Mouse (Mus musculus) liver, embryonic 11.5 days (tissue): ENCODE data around the gene Aarsd1. TPM values are rescaled to one million over a fixed set of nuclear protein-coding genes. Genes with fewer than 3 reads are reported as not detected.
"Not testable (repeated sequence)": the region's sequence is repeated elsewhere in the genome, so short reads cannot be mapped to it uniquely, and the experiment has no call there.

ENCODE experiments used
- ATAC-seq: fragments of 200-750 bp; cut with Nextera tagmentation; replicated peaks from 2 replicates; pipeline ENCODE4 v1.8.0; 2017; ENCODE audit warnings: moderate number of reproducible peaks, mild to moderate bottlenecking, moderate TSS enrichment, moderate library complexity; ENCODE audit not compliant: low FRiP score
- DNase-seq: peaks from one replicate; pipeline ENCODE4 v3.0.0-alpha.2; 2017; ENCODE audit warnings: low spot score
- H3K27ac ChIP-seq: fragments of 300-500 bp; sonication (generic); 2 replicates; pipeline ENCODE4 v1.5.1; 2014; ENCODE audit warnings: mild to moderate bottlenecking, low read depth, low read length, control low read depth
- H3K27me3 ChIP-seq: fragments of 300-500 bp; sonication (generic); replicated peaks from 2 replicates; pipeline ENCODE4 v1.6.1; 2014; ENCODE audit warnings: low read length, mixed read lengths; ENCODE audit not compliant: control insufficient read depth, insufficient read depth
- H3K36me3 ChIP-seq: fragments of 300-500 bp; sonication (generic); 2 replicates; pipeline ENCODE4 v1.6.1; 2014; ENCODE audit warnings: mild to moderate bottlenecking, low read length, moderate library complexity, mixed read lengths; ENCODE audit not compliant: control insufficient read depth, insufficient read depth
- H3K4me1 ChIP-seq: fragments of 300-500 bp; sonication (generic); replicated peaks from 2 replicates; pipeline ENCODE4 v1.6.1; 2014; ENCODE audit warnings: low read length, mixed read lengths; ENCODE audit not compliant: control insufficient read depth, insufficient read depth
- H3K4me2 ChIP-seq: fragments of 300-500 bp; sonication (generic); 2 replicates; pipeline ENCODE4 v1.6.1; 2014; ENCODE audit warnings: mild to moderate bottlenecking, control low read depth, moderate library complexity
- H3K4me3 ChIP-seq: fragments of 300-500 bp; sonication (generic); 2 replicates; pipeline ENCODE4 v1.5.1; 2014; ENCODE audit warnings: low read depth, low read length, control low read depth
- H3K9ac ChIP-seq: fragments of 300-500 bp; sonication (generic); 2 replicates; pipeline ENCODE4 v1.6.1; 2014; ENCODE audit warnings: low read depth, low read length, control low read depth
- H3K9me3 ChIP-seq: fragments of 300-500 bp; sonication (generic); 2 replicates; pipeline ENCODE4 v1.6.1; 2016; ENCODE audit warnings: low read length, inconsistent platforms, mixed read lengths; ENCODE audit not compliant: control insufficient read depth
- WGBS: fragments of 180-500 bp; shearing (Covaris S2); extraction: QIAGEN DNeasy Blood & Tissue Kit; methylation state at CpG from one replicate; pipeline ENCODE4 v1.1.7; 2014; 5-methylcytosine and 5-hydroxymethylcytosine counted together
- polyA plus RNA-seq: library from polyadenylated mRNA; unstranded; fragments of >200 nt; fragmentation: Nextera tagmentation; extraction: Ambion mirVana; gene quantifications from 2 replicates; pipeline ENCODE4 v1.2.1, GENCODE M21; 2014

The Aarsd1 gene
- polyA plus RNA-seq, 1 experiment from 2014 or later, result 92.3 TPM

DNA sequence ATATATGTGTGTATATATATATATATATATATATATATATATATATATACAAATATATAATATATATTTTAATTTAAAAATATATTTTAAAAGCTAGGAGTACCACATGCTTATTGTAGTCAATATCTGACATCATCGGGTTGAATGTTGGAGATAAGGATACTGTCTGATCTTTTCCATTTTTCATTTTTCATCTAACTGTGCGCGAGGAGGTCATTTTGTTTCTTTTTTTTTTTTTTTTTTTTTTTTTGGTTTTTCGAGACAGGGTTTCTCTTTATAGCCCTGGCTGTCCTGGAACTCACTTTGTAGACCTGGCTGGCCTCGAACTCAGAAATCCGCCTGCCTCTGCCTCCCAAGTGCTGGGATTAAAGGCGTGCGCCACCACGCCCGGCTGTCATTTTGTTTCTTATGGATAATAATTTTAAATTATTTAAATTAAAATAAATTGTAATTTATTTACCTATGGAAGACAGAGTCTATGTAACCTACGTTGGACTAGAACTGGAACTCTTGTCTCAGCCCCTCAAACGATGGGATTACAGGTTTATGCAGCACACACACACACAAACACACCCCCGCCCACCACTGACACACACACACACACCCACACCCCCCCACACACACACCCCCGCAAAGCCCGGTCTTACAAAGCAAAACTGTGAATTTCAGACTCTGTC lies 24.2 kb upstream of the Aarsd1 start:
- Histone ChIP-seq H3K4me1 (peaks cover 24% of the 10 kb centered on the region), H3K4me3 (peak overlapping the region; percentile 88), H3K9ac (peak overlapping the region; percentile 40; the same call in 1 of the 2 replicates), H3K36me3 (peaks cover 22% of the 10 kb centered on the region), H3K4me2 (peak overlapping the region; percentile 56)
- H3K9me3 ChIP-seq, DNase-seq, H3K27me3 ChIP-seq, ATAC-seq, H3K27ac ChIP-seq: not testable (repeated sequence)
- 28% methylated on average over 14 of the region's 15 CpGs for WGBS

DNA sequence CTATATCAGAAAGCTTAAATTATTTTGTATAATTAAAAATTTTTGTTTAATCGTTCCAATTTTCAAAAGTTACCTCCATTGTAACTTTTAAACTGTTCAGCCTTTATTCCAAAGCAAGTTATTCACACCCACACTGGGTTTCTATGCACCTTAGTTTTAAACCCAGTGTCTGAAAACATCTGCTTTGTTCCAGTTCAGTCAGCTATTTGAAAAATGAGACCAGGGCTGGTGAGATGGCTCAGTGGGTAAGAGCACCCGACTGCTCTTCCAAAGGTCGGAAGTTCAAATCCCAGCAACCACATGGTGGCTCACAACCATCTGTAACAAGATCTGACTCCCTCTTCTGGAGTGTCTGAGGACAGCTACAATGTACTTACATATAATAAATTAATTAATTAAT lies 20.6 kb upstream of the Aarsd1 start:
- not testable (repeated sequence) for ATAC-seq, H3K4me2 ChIP-seq, H3K27ac ChIP-seq, H3K36me3 ChIP-seq, H3K27me3 ChIP-seq, H3K4me3 ChIP-seq, DNase-seq, H3K9me3 ChIP-seq, H3K9ac ChIP-seq, H3K4me1 ChIP-seq
- WGBS, result 65% methylated on average over 3 of the region's 3 CpGs

DNA sequence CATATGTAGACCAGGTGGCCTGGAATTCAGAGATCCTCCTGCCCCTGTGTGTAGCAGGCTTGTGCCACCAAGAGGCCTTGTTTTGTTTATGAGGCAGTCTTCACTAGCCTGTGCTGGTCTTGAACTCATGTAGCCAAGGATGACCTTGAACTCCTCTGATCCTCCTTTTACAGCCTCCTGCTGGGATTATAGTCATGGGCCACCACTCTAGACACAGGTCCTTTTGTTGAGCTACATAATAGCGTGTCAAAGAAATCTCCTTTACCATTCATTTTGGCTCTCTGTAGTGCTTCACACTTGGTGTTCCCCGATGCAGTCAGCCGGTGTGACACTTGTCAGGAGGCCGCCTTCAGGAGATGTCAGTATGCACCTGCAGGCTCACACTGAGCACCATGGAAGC lies 19.5 kb upstream of the Aarsd1 start:
- H3K4me2 ChIP-seq, result no peak overlapping the region
- H3K9ac ChIP-seq, result no peak overlapping the region
- H3K9me3 ChIP-seq, result no peaks in the 10 kb centered on the region
- no peaks in the 10 kb centered on the region for H3K4me1 ChIP-seq
- no peak overlapping the region for H3K27ac ChIP-seq
- 89% methylated on average over 4 of the region's 4 CpGs for WGBS
- H3K36me3 ChIP-seq, result peaks cover 11% of the 10 kb centered on the region
- no peaks in the 10 kb centered on the region for H3K27me3 ChIP-seq
- no peak overlapping the region for H3K4me3 ChIP-seq
- no peak for ATAC-seq
- no peak for DNase-seq

- Histone ChIP-seq H3K9me3 (no peaks in the 10 kb centered on the region), H3K4me3 (no peak overlapping the region), H3K9ac (no peak overlapping the region), H3K36me3 (peaks cover 18% of the 10 kb centered on the region), H3K4me2 (no peak overlapping the region), H3K27ac (no peak overlapping the region), H3K4me1 (no peaks in the 10 kb centered on the region), H3K27me3 (no peaks in the 10 kb centered on the region)
- 66% methylated on average over 4 of the region's 4 CpGs for WGBS
- ATAC-seq (peak; percentile 31; the same call in 1 of the 2 replicates), DNase-seq (no peak)
These were observed 18.4 kb upstream of the Aarsd1 start for GRCm38 (mm10) chr11:101435831-101436230.

GRCm38 (mm10) chr11:101433396-101433795 lies 16.0 kb upstream of the Aarsd1 start:
- H3K4me1 ChIP-seq, result no peaks in the 10 kb centered on the region
- 87% methylated on average over 13 of the region's 13 CpGs for WGBS

GRCm38 (mm10) chr11:101431327-101431726 lies 13.9 kb upstream of the Aarsd1 start:
- Histone ChIP-seq H3K9me3 (no peaks in the 10 kb centered on the region), H3K27ac (no peak overlapping the region), H3K4me1 (peaks cover 5% of the 10 kb centered on the region), H3K4me3 (no peak overlapping the region), H3K36me3 (peaks cover 27% of the 10 kb centered on the region), H3K4me2 (no peak overlapping the region), H3K27me3 (no peaks in the 10 kb centered on the region), H3K9ac (no peak overlapping the region)
- no peak for ATAC-seq
- DNase-seq, result no peak
- WGBS, result 90% methylated on average over 9 of the region's 9 CpGs

More at GRCm38 (mm10) chr11:101433396-101433795, 16.0 kb upstream of the Aarsd1 start:
- Histone ChIP-seq H3K4me3 (no peak overlapping the region), H3K9me3 (no peaks in the 10 kb centered on the region), H3K9ac (no peak overlapping the region), H3K36me3 (peaks cover 27% of the 10 kb centered on the region), H3K27ac (no peak overlapping the region), H3K4me2 (no peak overlapping the region), H3K27me3 (no peaks in the 10 kb centered on the region)
- no peak for DNase-seq
- no peak for ATAC-seq

DNA sequence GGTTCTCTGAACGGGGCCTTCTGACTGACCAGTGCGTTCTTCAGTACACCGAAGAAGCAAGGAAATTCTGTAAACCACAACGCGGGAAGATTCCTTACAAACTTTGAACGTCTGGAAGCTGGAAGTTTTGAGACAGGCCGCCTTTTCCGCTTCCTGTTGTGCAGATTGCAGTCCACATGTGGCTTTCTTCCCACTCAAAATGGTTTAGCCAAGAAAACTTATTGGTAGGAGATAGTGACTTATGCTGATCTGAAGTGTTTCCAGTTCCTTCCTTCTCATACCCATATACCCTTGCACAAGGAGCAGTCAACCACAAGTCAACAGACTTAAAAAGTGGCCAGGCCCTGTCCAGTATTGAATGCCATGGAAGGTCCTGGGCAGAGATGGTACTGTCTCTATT lies 8.8 kb upstream of the Aarsd1 start:
- H3K9ac ChIP-seq, result peak overlapping the region; percentile 72; the same call in 1 of the 2 replicates
- DNase-seq, result no peak
- H3K9me3 ChIP-seq, result no peaks in the 10 kb centered on the region
- no peak overlapping the region for H3K27ac ChIP-seq
- 52% methylated on average over 8 of the region's 8 CpGs for WGBS
- no peaks in the 10 kb centered on the region for H3K27me3 ChIP-seq
- peaks cover 11% of the 10 kb centered on the region for H3K36me3 ChIP-seq
- peak overlapping the region; percentile 81 for H3K4me3 ChIP-seq
- H3K4me1 ChIP-seq, result peaks cover 22% of the 10 kb centered on the region
- peak overlapping the region; percentile 91 for H3K4me2 ChIP-seq
- no peak for ATAC-seq

DNA sequence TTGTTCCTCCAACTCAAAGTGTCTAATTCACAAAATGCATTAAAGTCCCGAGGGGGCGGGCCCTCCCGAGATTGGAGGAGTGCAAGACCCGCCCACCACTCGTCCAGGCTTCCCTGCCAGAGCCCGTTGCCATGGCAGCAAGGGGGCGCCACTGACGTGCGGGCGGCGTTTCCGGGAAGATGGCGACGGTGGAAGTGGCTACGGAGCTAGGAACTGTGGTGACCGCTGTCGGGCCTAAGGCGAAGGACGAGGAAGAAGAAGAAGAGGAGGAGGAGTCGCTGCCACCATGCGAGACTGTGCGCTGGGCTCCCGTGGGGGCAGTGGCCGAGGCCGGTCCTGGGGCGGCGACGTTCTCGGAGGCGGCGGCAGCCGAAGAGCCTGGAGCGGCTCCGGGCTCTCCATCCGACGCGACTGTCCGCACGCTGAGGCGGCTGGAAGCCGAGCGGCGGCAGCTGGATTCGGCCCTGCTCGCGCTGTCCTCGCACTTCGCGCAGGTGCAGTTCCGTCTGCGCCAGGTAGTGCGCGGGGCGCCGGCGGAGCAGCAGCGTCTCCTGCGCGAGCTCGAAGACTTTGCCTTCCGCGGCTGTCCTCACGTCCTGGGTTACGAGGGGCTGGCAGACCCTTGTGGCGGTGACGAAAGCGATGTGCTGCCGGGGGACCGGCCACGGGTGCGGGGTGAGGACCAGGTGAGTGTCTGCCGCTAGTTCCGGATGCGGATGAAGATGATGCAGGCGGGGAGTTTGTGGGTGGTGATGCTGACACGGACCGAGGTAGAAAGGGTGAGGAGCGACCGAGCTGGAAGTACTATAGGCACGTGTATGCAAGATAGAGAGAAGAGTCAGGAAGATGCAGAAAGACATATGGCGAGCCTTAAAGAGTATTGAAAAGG lies 7.8 kb upstream of the Aarsd1 start, which contains the start of the genes Rundc1 and Ptges3l:
Gene Rundc1, plus strand, starts transcription at position 161 of the 889 bp plus-strand sequence.
Gene Ptges3l, minus strand, starts transcription at position 409 of the 889 bp plus-strand sequence.
- under 1% methylated on average over 81 of the region's 81 CpGs for WGBS
- Histone ChIP-seq H3K36me3 (peaks cover 7% of the 10 kb centered on the region), H3K4me2 (peak within 1 kb of the TSS; percentile 91), H3K4me1 (peaks cover 22% of the 10 kb centered on the region), H3K9me3 (no peaks in the 10 kb centered on the region), H3K9ac (peak within 1 kb of the TSS; percentile 72), H3K4me3 (peak within 1 kb of the TSS; percentile 81), H3K27me3 (no peaks in the 10 kb centered on the region), H3K27ac (peak within 1 kb of the TSS; percentile 23; the same call in 1 of the 2 replicates)
- DNase-seq, result peak; percentile 99
- peak; percentile 90 for ATAC-seq
